Mouse (Mus musculus) ES-E14 (cell line): ENCODE data around the gene Alg2. TPM values are rescaled to one million over a fixed set of nuclear protein-coding genes. Genes with fewer than 3 reads are reported as not detected.

Source experiments
- DNase-seq: peaks from one replicate; pipeline ENCODE4 v3.0.0-alpha.2; 2013; ENCODE audit warnings: low read depth, low spot score
- H3K27ac ChIP-seq: 2 replicates; pipeline ENCODE4 v1.5.1; 2012; ENCODE audit warnings: low read depth, mild to moderate bottlenecking, low read length, moderate library complexity, mixed read lengths; ENCODE audit not compliant: poor library complexity, insufficient read depth, severe bottlenecking
- H3K36me3 ChIP-seq: 2 replicates; pipeline ENCODE4 v1.6.1; 2012; ENCODE audit warnings: mild to moderate bottlenecking, low read length, moderate library complexity, mixed read lengths; ENCODE audit not compliant: control insufficient read depth, poor library complexity, insufficient read depth, severe bottlenecking
- H3K4me1 ChIP-seq, 2 experiments: fragments of 150-350 bp in 1 of 2; sonication (generic) in 1 of 2; 2 replicates each; pipeline ENCODE4 v1.6.1; 2012; ENCODE audit warnings: low read length in 2 of 2, mild to moderate bottlenecking in 1 of 2, mixed read lengths in 1 of 2; ENCODE audit not compliant: control insufficient read depth in 2 of 2, insufficient read depth in 2 of 2, poor library complexity in 1 of 2
- H3K4me3 ChIP-seq, 2 experiments: fragments of 150-350 bp in 1 of 2; sonication (generic) in 1 of 2; 2 replicates each; pipeline ENCODE4 v1.5.1; 2012; ENCODE audit warnings: low read length in 2 of 2, low read depth in 1 of 2, mild to moderate bottlenecking in 1 of 2, mixed read lengths in 1 of 2; ENCODE audit not compliant: insufficient read depth in 1 of 2, poor library complexity in 1 of 2, severe bottlenecking in 1 of 2
- H3K9ac ChIP-seq: 2 replicates; pipeline ENCODE4 v1.6.1; 2012; ENCODE audit warnings: low read depth, mild to moderate bottlenecking, low read length, mixed read lengths; ENCODE audit not compliant: poor library complexity, insufficient read depth, severe bottlenecking
- H3K9me3 ChIP-seq: fragments of 150-350 bp; sonication (generic); 2 replicates; pipeline ENCODE4 v1.6.1; 2012; ENCODE audit warnings: low read depth, mild to moderate bottlenecking, low read length; ENCODE audit not compliant: control insufficient read depth, insufficient read depth
- CHD2 ChIP-seq: IDR thresholded peaks from 2 replicates; pipeline ENCODE4 v1.6.1; 2014; ENCODE audit warnings: mild to moderate bottlenecking, low read depth, low read length, inconsistent platforms
- HCFC1 ChIP-seq: IDR thresholded peaks from 2 replicates; pipeline ENCODE4 v1.6.1; 2012; ENCODE audit warnings: low read length, inconsistent platforms, borderline replicate concordance; ENCODE audit not compliant: insufficient read depth
- MAFK ChIP-seq: IDR thresholded peaks from 2 replicates; pipeline ENCODE4 v1.6.1; 2014; ENCODE audit warnings: mild to moderate bottlenecking, low read depth, low read length, inconsistent platforms; ENCODE audit not compliant: insufficient read depth
- ZC3H11A ChIP-seq: IDR thresholded peaks from 2 replicates; pipeline ENCODE4 v1.6.1; 2012; ENCODE audit warnings: low read depth, mild to moderate bottlenecking, inconsistent platforms, low read length, borderline replicate concordance
- ZNF384 ChIP-seq: IDR thresholded peaks from 2 replicates; pipeline ENCODE4 v1.6.1; 2012; ENCODE audit warnings: low read depth, low read length, inconsistent platforms
- in situ Hi-C, 2 experiments: fragments of 600-800 bp; cut with MboI; formaldehyde crosslinking; loops; one replicate each; pipeline ENCODE4 v1.15.1; 2025; ENCODE audit warnings: low sequenced_read_pairs in 2 of 2, inconsistent platforms in 1 of 2; ENCODE audit not compliant: unreplicated experiment in 2 of 2
- total RNA-seq: library from RNA; depleted of rRNA; stranded (reverse); fragments of 300-350 nt; gene quantifications from 2 replicates; pipeline ENCODE4 v1.2.3, GENCODE M21; 2012

Alg2 gene
- total RNA-seq, 1 experiment: 21.8 TPM

DNA sequence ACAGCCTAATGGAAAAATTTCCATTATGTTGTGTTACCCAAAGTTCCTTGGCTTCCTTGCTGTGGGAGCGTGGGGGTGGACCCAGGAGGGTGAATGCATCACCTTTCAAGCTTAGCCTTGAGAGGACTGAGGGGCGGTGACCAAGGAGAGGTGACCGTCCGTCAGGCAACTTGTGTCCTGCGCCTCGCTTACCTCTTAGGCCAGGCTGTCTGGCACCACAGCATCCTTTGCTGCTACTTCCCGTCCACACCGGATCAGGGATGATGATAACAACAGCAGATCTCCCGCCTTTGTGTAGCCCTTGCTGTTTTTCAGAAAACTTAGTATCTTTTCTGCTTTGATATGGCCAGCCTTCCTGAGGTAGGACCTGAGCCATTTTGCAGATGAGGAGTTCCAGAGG lies 6.4 kb upstream of the Alg2 start:
- Histone ChIP-seq H3K9ac (no peak overlapping the region), H3K27ac (no peak overlapping the region; the same call in 1 of the 2 replicates), H3K4me3 (no peak overlapping the region), H3K9me3 (no peaks in the 10 kb centered on the region), H3K36me3 (peaks cover 24% of the 10 kb centered on the region), H3K4me1 (peaks cover 0 to 7% of the 10 kb centered on the region in 2 experiments; a peak in 2 of 4 replicates)
- in situ Hi-C loops: no loop called here
- TF ChIP-seq ZNF384: no peak
- TF ChIP-seq CHD2: no peak
- TF ChIP-seq MAFK: no peak
- TF ChIP-seq HCFC1: no peak
- no peak for TF ChIP-seq ZC3H11A
- no peak for DNase-seq

DNA sequence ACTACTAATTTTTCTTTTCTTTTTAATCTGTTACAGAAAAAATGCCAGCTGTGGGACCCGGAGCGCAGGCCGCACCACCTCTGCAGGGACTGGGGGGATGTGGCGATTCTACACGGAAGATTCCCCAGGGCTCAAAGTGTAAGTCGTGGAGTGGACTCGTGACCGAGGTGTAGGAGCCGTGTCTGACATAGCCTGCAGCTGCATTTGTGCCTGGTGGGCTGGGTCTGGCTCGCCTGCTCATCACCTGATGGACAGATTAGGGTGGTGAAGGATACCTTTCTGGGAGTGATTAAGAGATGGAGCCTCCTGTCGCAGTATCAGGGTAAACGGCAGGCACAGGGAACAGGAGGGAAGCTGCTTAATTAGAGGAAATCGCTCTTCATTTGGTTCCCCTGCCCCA lies 6.0 kb upstream of the Alg2 start:
- Histone ChIP-seq H3K4me1 (peaks cover 0 to 7% of the 10 kb centered on the region in 2 experiments; a peak in 2 of 4 replicates), H3K9ac (no peak overlapping the region), H3K27ac (no peak overlapping the region), H3K36me3 (peaks cover 24% of the 10 kb centered on the region), H3K9me3 (no peaks in the 10 kb centered on the region), H3K4me3 (no peak overlapping the region)
- in situ Hi-C loops: no loop called here
- no peak for TF ChIP-seq ZC3H11A
- TF ChIP-seq ZNF384: no peak
- no peak for TF ChIP-seq MAFK
- TF ChIP-seq HCFC1: no peak
- no peak for TF ChIP-seq CHD2
- DNase-seq: no peak

DNA sequence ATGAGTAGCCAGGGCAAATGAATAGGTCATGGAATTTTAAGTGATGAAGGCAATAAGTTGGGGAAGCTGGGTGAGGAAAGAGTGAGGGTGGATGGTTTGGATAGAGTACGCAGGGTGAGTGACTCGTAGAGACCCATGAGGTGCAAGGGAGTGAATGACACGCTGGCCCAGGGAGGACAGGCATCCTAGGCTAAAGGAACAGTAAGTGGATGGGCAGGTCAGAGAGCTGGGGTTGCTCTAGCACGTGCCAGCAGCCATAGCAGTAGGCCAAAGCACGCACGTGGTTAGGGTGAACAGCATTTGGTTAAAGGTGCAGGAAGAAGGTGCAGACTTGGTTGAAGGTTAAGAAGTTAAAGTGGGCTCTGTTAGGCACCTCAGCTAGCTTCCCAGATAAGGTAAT lies 3.4 kb upstream of the Alg2 start:
- no peaks in the 10 kb centered on the region for H3K9me3 ChIP-seq
- peaks cover 0 to 7% of the 10 kb centered on the region in 2 experiments; a peak in 2 of 4 replicates for H3K4me1 ChIP-seq
- TF ChIP-seq CHD2 (no peak), ZC3H11A (no peak), HCFC1 (no peak), ZNF384 (no peak)
- no peak overlapping the region for H3K27ac ChIP-seq
- no peak overlapping the region for H3K9ac ChIP-seq
- no peak overlapping the region for H3K4me3 ChIP-seq
- peaks cover 22% of the 10 kb centered on the region for H3K36me3 ChIP-seq
- in situ Hi-C loops: no loop called here
- DNase-seq: no peak

DNA sequence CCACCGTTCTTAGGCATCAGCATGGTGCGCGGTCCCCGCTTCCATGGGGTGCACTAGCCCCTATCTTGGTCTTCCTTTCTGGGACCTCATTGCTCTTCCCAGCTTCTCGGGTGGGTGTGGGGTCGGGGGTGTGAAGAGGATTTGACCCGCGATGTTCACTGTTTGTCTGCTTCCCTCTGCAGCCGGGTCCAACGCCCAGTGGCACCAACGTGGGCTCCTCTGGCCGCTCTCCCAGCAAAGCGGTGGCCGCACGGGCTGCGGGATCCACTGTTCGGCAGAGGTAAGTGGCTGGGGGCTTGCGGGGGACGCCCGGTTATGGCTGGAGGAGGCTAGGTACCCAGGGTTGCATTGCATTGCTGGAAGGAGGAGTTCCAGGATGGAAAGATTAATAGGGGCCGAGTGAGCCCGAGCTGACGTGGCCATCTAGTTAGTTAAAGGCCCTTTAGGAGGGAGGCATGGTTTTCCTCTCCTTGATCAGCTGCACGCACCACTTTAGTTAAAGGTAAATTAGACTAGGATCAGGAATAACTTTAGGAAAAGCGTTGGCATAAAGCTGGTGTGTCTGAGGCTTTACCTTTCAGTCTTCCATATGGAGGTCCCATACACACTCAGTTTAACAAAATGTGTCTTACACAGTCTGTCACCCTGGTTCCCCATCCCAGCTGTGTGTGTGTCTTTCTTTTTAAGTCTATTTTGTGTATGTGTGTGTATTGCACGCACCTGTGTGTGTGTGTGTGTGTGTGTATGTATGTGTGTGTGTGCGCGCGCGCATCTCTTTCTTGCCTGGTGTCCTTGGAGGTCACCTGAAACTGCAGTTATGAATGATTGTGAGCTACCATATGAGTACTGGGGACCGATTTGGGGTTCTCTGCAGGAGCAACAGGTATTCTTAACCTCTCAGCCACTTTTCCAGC lies 854 bp upstream of the Alg2 start:
- peak overlapping the region; percentile 64; the same call in 1 of the 2 replicates for H3K27ac ChIP-seq
- no peaks in the 10 kb centered on the region for H3K9me3 ChIP-seq
- DNase-seq: no peak
- peaks cover 30% of the 10 kb centered on the region for H3K36me3 ChIP-seq
- H3K4me3 ChIP-seq: peak overlapping the region; percentile 48 to 95
- H3K9ac ChIP-seq: peak overlapping the region; percentile 96
- H3K4me1 ChIP-seq: peaks cover 0 to 2% of the 10 kb centered on the region in 2 experiments; a peak in 1 of 4 replicates
- in situ Hi-C loops: no loop called here
- TF ChIP-seq MAFK (no peak), CHD2 (no peak), HCFC1 (no peak), ZC3H11A (no peak), ZNF384 (no peak)
